Mouse (Mus musculus): ENCODE data around the gene Gpr156. TPM values are rescaled to one million over a fixed set of nuclear protein-coding genes. Genes with fewer than 3 reads are reported as not detected.

The Gpr156 gene
- polyA plus RNA-seq, 1 experiment: 0.75 TPM

DNA sequence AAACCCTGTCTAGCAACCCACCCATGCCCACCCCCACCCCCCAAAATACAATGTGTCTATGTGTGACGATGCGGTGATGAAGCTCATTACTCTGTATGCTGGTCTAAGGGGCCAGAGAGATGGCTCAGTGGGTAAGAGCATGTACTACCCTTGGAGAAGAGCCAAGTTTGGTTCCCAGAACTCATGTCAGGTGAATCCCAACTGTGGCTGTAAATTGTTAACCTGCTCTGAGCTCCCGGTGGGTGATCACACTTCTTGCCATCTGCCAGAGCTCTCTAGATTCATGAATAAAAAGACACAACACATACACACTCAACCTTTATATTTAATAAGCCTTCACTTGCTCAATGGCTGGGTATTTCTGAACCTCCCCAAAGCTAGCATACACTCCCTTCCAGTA, 9.8 kb upstream of the Gpr156 start:
- Histone ChIP-seq H3K27ac (ENCODE audit: insufficient read depth, low read length) (no peak overlapping the region), H3K4me3 (ENCODE audit: insufficient read depth, low read length) (no peak overlapping the region), H3K4me1 (ENCODE audit: control insufficient read depth, insufficient read depth, low read length) (no peaks in the 10 kb centered on the region)
- TF ChIP-seq POLR2A (IDR thresholded peaks at IDR 0.05; ENCODE audit: extremely low read depth, insufficient read depth, low read length) (no peak), CTCF (IDR thresholded peaks at IDR 0.05; ENCODE audit: extremely low read depth, insufficient read depth, low read length) (no peak)

GRCm38 (mm10) chr16:37911086-37911485, 5.2 kb upstream of the Gpr156 start:
- no peak for TF ChIP-seq CTCF (IDR thresholded peaks at IDR 0.05; ENCODE audit: extremely low read depth, insufficient read depth, low read length)
- no peaks in the 10 kb centered on the region for H3K4me1 ChIP-seq (ENCODE audit: control insufficient read depth, insufficient read depth, low read length)

GRCm38 (mm10) chr16:37916818-37917201, 514 bp downstream of the Gpr156 start:
- Histone ChIP-seq H3K4me3 (ENCODE audit: insufficient read depth, low read length) (peak overlapping the region; percentile 43; the same call in 1 of the 2 replicates), H3K27ac (ENCODE audit: insufficient read depth, low read length) (no peak overlapping the region), H3K4me1 (ENCODE audit: control insufficient read depth, insufficient read depth, low read length) (no peaks in the 10 kb centered on the region; the same call in 1 of the 2 replicates)
- TF ChIP-seq CTCF (IDR thresholded peaks at IDR 0.05; ENCODE audit: extremely low read depth, insufficient read depth, low read length) (no peak), POLR2A (IDR thresholded peaks at IDR 0.05; ENCODE audit: extremely low read depth, insufficient read depth, low read length) (no peak)

More at GRCm38 (mm10) chr16:37911086-37911485, 5.2 kb upstream of the Gpr156 start:
- H3K27ac ChIP-seq (ENCODE audit: insufficient read depth, low read length): no peak overlapping the region
- H3K4me3 ChIP-seq (ENCODE audit: insufficient read depth, low read length): no peak overlapping the region

DNA sequence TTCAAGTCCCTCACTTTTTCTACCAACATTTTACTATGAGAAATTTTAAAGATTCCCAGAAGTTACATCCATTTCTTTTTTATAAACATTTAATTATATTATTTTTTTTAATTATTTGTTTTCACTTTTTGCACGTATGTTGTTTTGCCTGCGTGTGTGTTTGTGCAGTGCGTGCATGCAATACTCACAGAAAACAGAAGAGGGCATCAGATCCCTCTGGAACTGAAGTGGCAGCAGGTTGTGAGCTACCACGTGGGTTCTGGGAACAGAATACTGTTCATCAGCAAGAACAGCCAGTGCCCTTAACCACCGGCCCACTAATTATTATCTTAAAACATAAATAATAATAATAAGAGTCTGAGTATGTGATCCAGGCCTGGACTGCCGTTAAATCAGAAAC, 2.7 kb downstream of the Gpr156 start:
- Histone ChIP-seq H3K4me3 (ENCODE audit: insufficient read depth, low read length) (no peak overlapping the region), H3K27ac (ENCODE audit: insufficient read depth, low read length) (no peak overlapping the region), H3K4me1 (ENCODE audit: control insufficient read depth, insufficient read depth, low read length) (no peaks in the 10 kb centered on the region; the same call in 1 of the 2 replicates)
- TF ChIP-seq POLR2A (IDR thresholded peaks at IDR 0.05; ENCODE audit: extremely low read depth, insufficient read depth, low read length): no peak
- no peak for TF ChIP-seq CTCF (IDR thresholded peaks at IDR 0.05; ENCODE audit: extremely low read depth, insufficient read depth, low read length)

DNA sequence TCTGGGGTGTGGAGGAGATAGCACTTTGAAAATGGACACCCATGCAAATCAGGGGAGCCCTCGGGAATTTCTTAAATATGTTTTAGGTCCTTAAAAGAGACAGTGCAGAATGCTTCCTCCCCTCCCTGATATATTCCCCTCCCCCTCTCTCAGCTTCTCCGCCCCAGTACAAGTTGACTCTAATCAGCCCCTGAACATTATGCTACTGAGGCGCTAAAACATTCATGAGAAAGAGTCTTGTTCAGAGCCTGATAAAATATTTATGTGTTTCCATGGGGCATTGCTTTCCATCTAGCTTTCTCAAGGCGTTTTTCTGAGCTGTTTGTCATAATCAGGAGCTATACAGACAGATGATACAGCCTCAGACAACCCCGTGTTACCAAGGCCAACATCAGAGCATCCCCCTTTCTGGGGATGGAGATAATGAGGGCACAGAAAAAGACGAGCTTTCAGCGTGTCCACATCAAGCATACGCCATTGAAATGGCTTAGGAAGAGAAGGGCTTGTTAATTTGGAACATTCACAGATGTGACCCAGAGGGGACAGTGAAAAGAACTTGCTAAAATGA, 4.6 kb downstream of the Gpr156 start:
- TF ChIP-seq CTCF (IDR thresholded peaks at IDR 0.05; ENCODE audit: extremely low read depth, insufficient read depth, low read length): no peak
- no peak for TF ChIP-seq POLR2A (IDR thresholded peaks at IDR 0.05; ENCODE audit: extremely low read depth, insufficient read depth, low read length)
- Histone ChIP-seq H3K27ac (ENCODE audit: insufficient read depth, low read length) (no peak overlapping the region), H3K4me1 (ENCODE audit: control insufficient read depth, insufficient read depth, low read length) (no peaks in the 10 kb centered on the region; the same call in 1 of the 2 replicates), H3K4me3 (ENCODE audit: insufficient read depth, low read length) (no peak overlapping the region)

DNA sequence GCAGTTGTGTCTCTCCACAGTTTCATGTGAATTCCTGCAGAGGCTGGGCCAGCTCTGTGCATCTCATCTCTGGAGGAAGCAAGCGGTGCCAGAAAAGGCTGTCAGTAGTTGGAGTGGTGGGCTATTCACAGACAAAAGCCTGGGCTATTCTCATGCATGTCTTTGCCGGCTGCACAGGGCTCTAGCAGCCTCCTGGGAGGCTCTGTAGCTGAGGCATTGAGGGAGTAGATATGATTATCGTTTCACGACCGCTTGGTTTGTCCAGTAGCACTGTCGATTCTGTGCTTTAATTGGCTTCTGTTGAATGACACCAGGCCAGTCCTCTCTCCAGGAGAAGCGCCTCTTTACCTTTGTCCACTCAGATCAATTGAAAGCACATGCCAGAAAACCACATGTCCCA, 9.8 kb downstream of the Gpr156 start:
- Histone ChIP-seq H3K27ac (ENCODE audit: insufficient read depth, low read length) (no peak overlapping the region), H3K4me3 (ENCODE audit: insufficient read depth, low read length) (no peak overlapping the region), H3K4me1 (ENCODE audit: control insufficient read depth, insufficient read depth, low read length) (no peaks in the 10 kb centered on the region; the same call in 1 of the 2 replicates)
- TF ChIP-seq CTCF (IDR thresholded peaks at IDR 0.05; ENCODE audit: extremely low read depth, insufficient read depth, low read length) (no peak), POLR2A (IDR thresholded peaks at IDR 0.05; ENCODE audit: extremely low read depth, insufficient read depth, low read length) (no peak)

GRCm38 (mm10) chr16:37927117-37927516, 10.8 kb downstream of the Gpr156 start:
- H3K4me3 ChIP-seq (ENCODE audit: insufficient read depth, low read length): no peak overlapping the region
- H3K27ac ChIP-seq (ENCODE audit: insufficient read depth, low read length): no peak overlapping the region
- H3K4me1 ChIP-seq (ENCODE audit: control insufficient read depth, insufficient read depth, low read length): no peaks in the 10 kb centered on the region; the same call in 1 of the 2 replicates
- TF ChIP-seq CTCF (IDR thresholded peaks at IDR 0.05; ENCODE audit: extremely low read depth, insufficient read depth, low read length): no peak
- no peak for TF ChIP-seq POLR2A (IDR thresholded peaks at IDR 0.05; ENCODE audit: extremely low read depth, insufficient read depth, low read length)

DNA sequence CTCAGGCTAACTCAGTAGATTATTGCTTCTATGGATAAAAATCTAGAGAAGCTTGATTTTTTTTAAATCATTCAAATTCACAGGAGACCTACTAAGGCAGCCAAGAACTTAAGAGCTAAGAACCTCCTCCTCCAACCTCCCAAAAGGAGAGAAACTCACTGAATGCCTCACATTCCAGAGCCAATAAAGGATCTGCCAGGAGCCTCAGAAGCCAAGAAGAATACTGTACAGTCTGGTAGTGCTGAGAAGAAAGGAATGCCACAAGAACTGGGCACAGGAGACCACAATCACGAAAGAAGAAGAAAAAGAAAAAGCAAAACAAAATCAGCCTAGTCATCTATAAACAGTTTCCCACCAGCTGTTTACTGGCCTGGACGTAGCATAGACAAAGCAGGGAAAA, 12.7 kb downstream of the Gpr156 start:
- TF ChIP-seq CTCF (IDR thresholded peaks at IDR 0.05; ENCODE audit: extremely low read depth, insufficient read depth, low read length): no peak
- no peak for TF ChIP-seq POLR2A (IDR thresholded peaks at IDR 0.05; ENCODE audit: extremely low read depth, insufficient read depth, low read length)
- H3K27ac ChIP-seq (ENCODE audit: insufficient read depth, low read length): no peak overlapping the region
- no peaks in the 10 kb centered on the region; the same call in 1 of the 2 replicates for H3K4me1 ChIP-seq (ENCODE audit: control insufficient read depth, insufficient read depth, low read length)
- no peak overlapping the region for H3K4me3 ChIP-seq (ENCODE audit: insufficient read depth, low read length)

- TF ChIP-seq POLR2A (IDR thresholded peaks at IDR 0.05; ENCODE audit: extremely low read depth, insufficient read depth, low read length) (no peak), CTCF (IDR thresholded peaks at IDR 0.05; ENCODE audit: extremely low read depth, insufficient read depth, low read length) (no peak)
- Histone ChIP-seq H3K27ac (ENCODE audit: insufficient read depth, low read length) (no peak overlapping the region), H3K4me3 (ENCODE audit: insufficient read depth, low read length) (no peak overlapping the region), H3K4me1 (ENCODE audit: control insufficient read depth, insufficient read depth, low read length) (no peaks in the 10 kb centered on the region; the same call in 1 of the 2 replicates)
Observed at GRCm38 (mm10) chr16:37929626-37930025, 13.3 kb downstream of the Gpr156 start.

DNA sequence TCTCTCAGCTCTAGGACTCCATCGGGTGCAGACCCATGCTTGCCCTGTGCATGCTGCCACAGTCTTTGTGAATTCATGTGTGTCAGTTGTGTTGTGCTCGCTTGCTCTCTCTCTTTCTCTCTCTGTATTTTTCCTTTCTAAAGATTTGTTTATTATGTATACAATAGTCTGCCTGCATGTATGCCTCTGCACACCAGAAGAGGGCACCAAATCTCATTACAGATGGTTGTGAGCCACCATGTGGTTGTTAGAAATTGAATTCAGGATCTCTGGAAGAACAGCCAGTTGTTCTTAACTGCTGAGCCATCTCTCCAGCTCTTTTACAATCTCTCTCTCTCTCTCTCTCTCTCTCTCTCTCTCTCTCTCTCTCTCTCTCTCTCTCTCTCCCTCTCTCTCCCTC, 18.6 kb downstream of the Gpr156 start:
- Histone ChIP-seq H3K27ac (ENCODE audit: insufficient read depth, low read length) (no peak overlapping the region), H3K4me1 (ENCODE audit: control insufficient read depth, insufficient read depth, low read length) (peaks cover 3% of the 10 kb centered on the region; the same call in 1 of the 2 replicates), H3K4me3 (ENCODE audit: insufficient read depth, low read length) (no peak overlapping the region)
- TF ChIP-seq CTCF (IDR thresholded peaks at IDR 0.05; ENCODE audit: extremely low read depth, insufficient read depth, low read length): no peak
- TF ChIP-seq POLR2A (IDR thresholded peaks at IDR 0.05; ENCODE audit: extremely low read depth, insufficient read depth, low read length): no peak
